10 mouse cellular contexts compared by ENCODE assay signal in genomic region chr6:5291450-5291849, GRCm38 (mm10). TPM values are rescaled to one million over a fixed set of nuclear protein-coding genes. Genes with fewer than 3 reads are reported as not detected.
A peak's percentile ranks its signal among the peaks of the same experiment; 100 is the strongest.
DNase-seq lines count a peak whose midpoint lies in the region; ATAC-seq and TF ChIP-seq lines count a peak whose summit lies in the region.
"Had no signal": no experiment of that assay in that cellular context is flagged by ENCODE, and none has a peak within 500 bp of the region (broad histone marks: within the 10 kb centered on the region; RNA-seq: fewer than 3 reads in every experiment).

No protein-coding gene starts in this region.

- H3K27ac ChIP-seq in forebrain, embryonic 12.5 days, result 0 out of 2 replicates have a peak overlapping the region, but pooled peaks have one; percentile 2
- H3K27ac ChIP-seq in forebrain, embryonic 11.5 days (ENCODE audit: low read depth, low read length), result no peak overlapping the region
- H3K27ac ChIP-seq in CH12.LX (ENCODE audit: insufficient read depth, low read depth), result no peak overlapping the region
- H3K27ac ChIP-seq in forebrain, embryonic 15.5 days (replicated peaks), result no peak overlapping the region

- no peak for ATAC-seq in forebrain, embryonic 12.5 days (ENCODE audit: low FRiP score)
- ATAC-seq in forebrain, embryonic 11.5 days (replicated peaks; ENCODE audit: low FRiP score), result no peak
- ATAC-seq in forebrain, embryonic 15.5 days (replicated peaks), result no peak

- H3K4me2 ChIP-seq in forebrain, embryonic 12.5 days, result no peak overlapping the region
- H3K4me2 ChIP-seq in forebrain, embryonic 11.5 days (ENCODE audit: low read depth, low read length, severe bottlenecking), result no peak overlapping the region
- 0 out of 2 replicates have a peak overlapping the region, but pooled peaks have one; percentile 5 for H3K4me2 ChIP-seq in CH12.LX (ENCODE audit: insufficient read depth, low read depth, poor library complexity, severe bottlenecking)
- no peak overlapping the region for H3K4me2 ChIP-seq in forebrain, embryonic 15.5 days (replicated peaks)

- H3K79me2 ChIP-seq in CH12.LX (replicated peaks; ENCODE audit: control insufficient read depth, extremely low read depth, insufficient read depth, poor library complexity, severe bottlenecking), result peaks cover 18% of the 10 kb centered on the region

- no peak for DNase-seq in forebrain, embryonic 11.5 days (ENCODE audit: low spot score)
- DNase-seq in CH12.LX (ENCODE audit: extremely low read depth) (no peak), liver (peak; percentile 65)
- peak; percentile 35 for DNase-seq in fibroblast of lung, adult 2 months (ENCODE audit: low read depth)
- DNase-seq in left cerebral cortex, adult 18-20 months (ENCODE audit: low spot score in 2 of 2), result no peak
- no peak for DNase-seq in left cerebral cortex, adult 8-10 months (ENCODE audit: low spot score in 2 of 2)
- DNase-seq: B cell, adult 2 months; lung, postnatal 10 days had no signal

- 78% methylated on average over 4 of the region's 4 CpGs for WGBS in forebrain, embryonic 12.5 days
- 90% methylated on average over 4 of the region's 4 CpGs for WGBS in forebrain, embryonic 11.5 days
- WGBS in forebrain, embryonic 15.5 days, result 73% methylated on average over 4 of the region's 4 CpGs

- dilution Hi-C loops in CH12.LX (cut with MboI; ENCODE audit: extremely low pct_ligation_motif_present, extremely low pct_unique_long_range_greater_than_20kb, low sequenced_read_pairs), result no loop called here

- H3K9ac ChIP-seq in forebrain, embryonic 12.5 days, result no peak overlapping the region
- H3K9ac ChIP-seq in forebrain, embryonic 11.5 days (ENCODE audit: low read length), result no peak overlapping the region
- no peak overlapping the region for H3K9ac ChIP-seq in CH12.LX (ENCODE audit: insufficient read depth, low read depth)
- no peak overlapping the region for H3K9ac ChIP-seq in forebrain, embryonic 15.5 days (replicated peaks)

- H3K27me3 ChIP-seq in forebrain, embryonic 12.5 days, result no peaks in the 10 kb centered on the region
- no peaks in the 10 kb centered on the region for H3K27me3 ChIP-seq in forebrain, embryonic 11.5 days (ENCODE audit: control insufficient read depth, insufficient read depth, low read length)
- no peaks in the 10 kb centered on the region for H3K27me3 ChIP-seq in CH12.LX (replicated peaks)
- H3K27me3 ChIP-seq in forebrain, embryonic 15.5 days, result no peaks in the 10 kb centered on the region

- TF ChIP-seq CTCF in CH12.LX (conservative IDR thresholded peaks at IDR 0.05 in 1 of 2, IDR thresholded peaks at IDR 0.05 in 1 of 2; ENCODE audit: low read depth in 2 of 2, low read length in 2 of 2), result no peak

- TF ChIP-seq EP300 in CH12.LX (IDR thresholded peaks at IDR 0.05; ENCODE audit: low read length), result peak; percentile 26; the same call in 1 of the 2 replicates

- no peak overlapping the region for H3K4me3 ChIP-seq in forebrain, embryonic 12.5 days (replicated peaks)
- no peak overlapping the region for H3K4me3 ChIP-seq in forebrain, embryonic 11.5 days (ENCODE audit: low read depth, low read length)
- no peak overlapping the region for H3K4me3 ChIP-seq in CH12.LX (replicated peaks in 1 of 3; ENCODE audit: low read depth in 2 of 3, low read length in 2 of 3, poor library complexity in 1 of 3)
- H3K4me3 ChIP-seq in forebrain, embryonic 15.5 days, result no peak overlapping the region

- in situ Hi-C loops in CH12.LX (cut with MboI; ENCODE audit: low pct_ligation_motif_present, low pct_unique_long_range_greater_than_20kb, low sequenced_read_pairs), result no loop called here

- TF ChIP-seq POLR2A in CH12.LX (IDR thresholded peaks at IDR 0.05; ENCODE audit: low read depth, low read length), result no peak

- H3K4me1 ChIP-seq in forebrain, embryonic 12.5 days, result peaks cover 11% of the 10 kb centered on the region; the same call in 1 of the 2 replicates
- 0 out of 2 replicates have a peak, but pooled peaks cover 1% of the 10 kb centered on the region for H3K4me1 ChIP-seq in forebrain, embryonic 11.5 days (replicated peaks; ENCODE audit: control insufficient read depth, insufficient read depth, low read length)
- H3K4me1 ChIP-seq in CH12.LX (ENCODE audit: control insufficient read depth in 1 of 2, insufficient read depth in 2 of 2), result peaks cover 28 to 85% of the 10 kb centered on the region in 2 experiments
- no peaks in the 10 kb centered on the region for H3K4me1 ChIP-seq in forebrain, embryonic 15.5 days

- H3K36me3 ChIP-seq in forebrain, embryonic 12.5 days (replicated peaks), result no peaks in the 10 kb centered on the region
- no peaks in the 10 kb centered on the region for H3K36me3 ChIP-seq in forebrain, embryonic 11.5 days (ENCODE audit: control insufficient read depth, insufficient read depth, low read length)
- peaks cover 22 to 67% of the 10 kb centered on the region in 2 experiments for H3K36me3 ChIP-seq in CH12.LX (replicated peaks in 1 of 2; ENCODE audit: control insufficient read depth in 1 of 2, insufficient read depth in 1 of 2, low read length in 1 of 2)
- H3K36me3 ChIP-seq in forebrain, embryonic 15.5 days, result no peaks in the 10 kb centered on the region

- no peak for TF ChIP-seq RAD21 in CH12.LX (IDR thresholded peaks at IDR 0.05; ENCODE audit: low read depth, low read length)

- H3K9me3 ChIP-seq in forebrain, embryonic 12.5 days, result no peaks in the 10 kb centered on the region
- H3K9me3 ChIP-seq in forebrain, embryonic 11.5 days (ENCODE audit: control insufficient read depth, low read length), result no peaks in the 10 kb centered on the region
- no peaks in the 10 kb centered on the region for H3K9me3 ChIP-seq in CH12.LX (replicated peaks; ENCODE audit: low read length)
- no peaks in the 10 kb centered on the region for H3K9me3 ChIP-seq in forebrain, embryonic 15.5 days

TF ChIP-seq in CH12.LX, 34 proteins besides CTCF, POLR2A, EP300 and RAD21:
- TF ChIP-seq JUND (conservative IDR thresholded peaks at IDR 0.05; ENCODE audit: low read depth, low read length), result no peak
- TF ChIP-seq ETS1 (conservative IDR thresholded peaks at IDR 0.05; ENCODE audit: low read depth, low read length), result peak; percentile 63
- TF ChIP-seq IRF4 (IDR thresholded peaks at IDR 0.05; ENCODE audit: low read depth, low read length), result peak; percentile 44
- no peak for TF ChIP-seq ZNF384 (IDR thresholded peaks at IDR 0.05; ENCODE audit: low read depth, low read length)
- TF ChIP-seq HCFC1 (IDR thresholded peaks at IDR 0.05; ENCODE audit: low read depth, low read length), result no peak
- TF ChIP-seq RCOR1 (conservative IDR thresholded peaks at IDR 0.05; ENCODE audit: low read depth, low read length), result no peak
- no peak for TF ChIP-seq ZC3H11A (IDR thresholded peaks at IDR 0.05; ENCODE audit: low read depth, low read length)
- no peak for TF ChIP-seq E2F4 (IDR thresholded peaks at IDR 0.05; ENCODE audit: insufficient replicate concordance, low read depth, low read length)
- TF ChIP-seq USF2 (conservative IDR thresholded peaks at IDR 0.05; ENCODE audit: low read depth, low read length), result no peak
- TF ChIP-seq BHLHE40 (IDR thresholded peaks at IDR 0.05; ENCODE audit: low read depth, low read length), result peak; percentile 38; the same call in 1 of the 2 replicates
- TF ChIP-seq ZKSCAN1 (IDR thresholded peaks at IDR 0.05; ENCODE audit: borderline replicate concordance, low read depth, low read length), result no peak
- TF ChIP-seq MXI1 (IDR thresholded peaks at IDR 0.05; ENCODE audit: low read depth, low read length), result no peak
- no peak for TF ChIP-seq CHD2 (IDR thresholded peaks at IDR 0.05; ENCODE audit: low read length)

RNA-seq across cellular contexts. Expression of gene Pon2, which starts 6.8 kb away (rescaled TPM):
- polyA plus RNA-seq in forebrain, embryonic 12.5 days (2016; fragmentation: Nextera tagmentation; extraction: Ambion mirVana), result 33.8 and 36.9 TPM in 2 replicates
- polyA plus RNA-seq in forebrain, embryonic 11.5 days (2014; fragmentation: Nextera tagmentation; extraction: Ambion mirVana), result 43.9 and 45.0 TPM in 2 replicates
- total RNA-seq in CH12.LX (2012; rRNA removed), result 14.2 and 18.5 TPM in 2 replicates
- 32.0 and 36.9 TPM in 2 replicates for total RNA-seq in CH12.LX (2014; rRNA removed)
- 35.7 and 36.2 TPM in 2 replicates for polyA plus RNA-seq in CH12.LX (2012; ENCODE audit: insufficient read length, low read depth)
- 10 to 100 TPM; 17.5 to 19.2 TPM for total RNA-seq in left cerebral cortex, adult 18-20 months (2021)
- total RNA-seq in left cerebral cortex, adult 8-10 months (2022), result 10 to 100 TPM; 20.8 to 24.2 (median 23.0) TPM
- polyA plus RNA-seq in forebrain, embryonic 15.5 days (2015; fragmentation: Nextera tagmentation; extraction: Ambion mirVana), result 20.6 and 21.8 TPM in 2 replicates

RNA-seq across cellular contexts. Expression of gene Pon3, which starts 35.4 kb away (rescaled TPM):
- 3.3 and 3.7 TPM in 2 replicates for polyA plus RNA-seq in forebrain, embryonic 12.5 days (2016; fragmentation: Nextera tagmentation; extraction: Ambion mirVana)
- polyA plus RNA-seq in forebrain, embryonic 11.5 days (2014; fragmentation: Nextera tagmentation; extraction: Ambion mirVana), result 4.5 and 4.8 TPM in 2 replicates
- total RNA-seq in CH12.LX (2012; rRNA removed), result 12.6 and 13.4 TPM in 2 replicates
- 32.3 and 33.1 TPM in 2 replicates for total RNA-seq in CH12.LX (2014; rRNA removed)
- polyA plus RNA-seq in CH12.LX (2012; ENCODE audit: insufficient read length, low read depth), result 27.5 and 30.2 TPM in 2 replicates
- total RNA-seq in left cerebral cortex, adult 18-20 months (2021), result 1 to 10 TPM; 1.7 to 2.6 TPM
- total RNA-seq in left cerebral cortex, adult 8-10 months (2022), result 1 to 10 TPM; 2.2 to 4.9 (median 3.9) TPM
- 2.9 and 3.2 TPM in 2 replicates for polyA plus RNA-seq in forebrain, embryonic 15.5 days (2015; fragmentation: Nextera tagmentation; extraction: Ambion mirVana)

Comparison
In these comparisons a context has a peak if more than half of its experiments do, and no peak if none do; other contexts are left out.
1. DNase-seq: peak in fibroblast of lung, adult 2 months (single experiment) and liver (single experiment); none in forebrain, embryonic 11.5 days (single experiment), CH12.LX (single experiment), left cerebral cortex, adult 18-20 months (0 of 2) and left cerebral cortex, adult 8-10 months (0 of 2).